27 mouse cellular contexts compared by ENCODE assay signal in genomic region chr2:168966525-168966924, GRCm38 (mm10).
"Had no signal": no experiment of that assay in that cellular context is flagged by ENCODE, and none has a peak within 500 bp of the region (broad histone marks: within the 10 kb centered on the region; RNA-seq: fewer than 3 reads in every experiment).

No protein-coding gene starts in this region.

- H3K9me3 ChIP-seq: embryonic facial prominence, embryonic 15.5 days had no signal

- ATAC-seq: forebrain, embryonic 13.5 days; forebrain, embryonic 14.5 days; forebrain, embryonic 15.5 days; forebrain, embryonic 16.5 days; forebrain, postnatal 0 days had no signal

- H3K36me3 ChIP-seq: embryonic facial prominence, embryonic 10.5 days; embryonic facial prominence, embryonic 12.5 days; embryonic facial prominence, embryonic 13.5 days; embryonic facial prominence, embryonic 15.5 days; forebrain, embryonic 10.5 days; forebrain, embryonic 12.5 days; forebrain, embryonic 15.5 days had no signal

- H3K4me2 ChIP-seq: embryonic facial prominence, embryonic 12.5 days; embryonic facial prominence, embryonic 13.5 days; embryonic facial prominence, embryonic 15.5 days; forebrain, embryonic 12.5 days; forebrain, embryonic 13.5 days; forebrain, embryonic 15.5 days had no signal

- H3K4me1 ChIP-seq: embryonic facial prominence, embryonic 10.5 days; embryonic facial prominence, embryonic 12.5 days; embryonic facial prominence, embryonic 13.5 days; embryonic facial prominence, embryonic 15.5 days; forebrain, embryonic 10.5 days; forebrain, embryonic 12.5 days; forebrain, embryonic 13.5 days; forebrain, embryonic 15.5 days had no signal

- H3K9ac ChIP-seq: embryonic facial prominence, embryonic 12.5 days; embryonic facial prominence, embryonic 13.5 days; embryonic facial prominence, embryonic 15.5 days; forebrain, embryonic 12.5 days; forebrain, embryonic 13.5 days; forebrain, embryonic 15.5 days; forebrain, postnatal 0 days had no signal

- H3K27ac ChIP-seq: embryonic facial prominence, embryonic 10.5 days; embryonic facial prominence, embryonic 12.5 days; embryonic facial prominence, embryonic 13.5 days; embryonic facial prominence, embryonic 15.5 days; forebrain, embryonic 10.5 days; forebrain, embryonic 12.5 days; forebrain, embryonic 13.5 days; forebrain, embryonic 15.5 days; gastrocnemius, adult 2 months; heart, adult 2 months had no signal

- DNase-seq: cerebellum, adult 9-10 months; cerebellum, adult 9-11 months; cerebellum, postnatal 10 days; cerebellum, postnatal 14 days; cerebellum, postnatal 25 days; cerebellum, postnatal 36 days; embryo, embryonic 11 days; forebrain, postnatal 0 days; gastrocnemius, adult 2 months; gastrocnemius, postnatal 10 days; gastrocnemius, postnatal 14 days; gastrocnemius, postnatal 25 days; gastrocnemius, postnatal 36 days; heart, adult 11 months; heart, adult 18-20 months; heart, adult 2 months had no signal

- H3K4me3 ChIP-seq: embryonic facial prominence, embryonic 10.5 days; embryonic facial prominence, embryonic 12.5 days; embryonic facial prominence, embryonic 13.5 days; embryonic facial prominence, embryonic 15.5 days; erythroblast, embryonic 14.5 days; forebrain, embryonic 10.5 days; forebrain, embryonic 12.5 days; forebrain, embryonic 13.5 days; forebrain, embryonic 15.5 days; gastrocnemius, adult 2 months; heart, adult 2 months had no signal

- H3K27me3 ChIP-seq: embryonic facial prominence, embryonic 12.5 days; embryonic facial prominence, embryonic 13.5 days; embryonic facial prominence, embryonic 15.5 days; forebrain, embryonic 13.5 days; forebrain, embryonic 15.5 days had no signal
